Mouse (Mus musculus) bone marrow, adult 2 months (tissue): Measurements from ENCODE around the gene Lct.

Experiments
- CTCF ChIP-seq: fragments of 200-500 bp; IDR thresholded peaks from 2 replicates; pipeline ENCODE4 v1.5.1; 2011; ENCODE audit warnings: low read length, control low read depth; ENCODE audit not compliant: control insufficient read depth, insufficient read depth
- POLR2A ChIP-seq: fragments of 200-500 bp; IDR thresholded peaks from 2 replicates; pipeline ENCODE4 v1.6.1; 2011; ENCODE audit warnings: low read depth, mild to moderate bottlenecking, control low read depth, low read length, borderline replicate concordance; ENCODE audit not compliant: control insufficient read depth

GRCm38 (mm10) chr1:128359554-128360376 lies 31.6 kb upstream of the Lct start, which contains the start of gene Mcm6:
- TF ChIP-seq CTCF = no peak
- TF ChIP-seq POLR2A = peak; percentile 86; the same call in 1 of the 2 replicates
